Mouse (Mus musculus) embryonic facial prominence, embryonic 11.5 days (tissue): Measurements from ENCODE around the gene Stra8. TPM values are rescaled to one million over a fixed set of nuclear protein-coding genes. Genes with fewer than 3 reads are reported as not detected.

Source experiments
- ATAC-seq: fragments of 200-750 bp; cut with Nextera tagmentation; replicated peaks from 2 replicates; pipeline ENCODE4 v1.8.0; 2017; ENCODE audit warnings: low read depth; ENCODE audit not compliant: insufficient number of reproducible peaks, low FRiP score, low TSS enrichment
- DNase-seq: peaks from one replicate; pipeline ENCODE4 v3.0.0-alpha.2; 2015; ENCODE audit warnings: low spot score
- H3K27ac ChIP-seq: fragments of 300-500 bp; sonication (generic); replicated peaks from 2 replicates; pipeline ENCODE4 v1.5.1; 2014; ENCODE audit warnings: mild to moderate bottlenecking, low read depth, low read length, control low read depth
- H3K27me3 ChIP-seq: fragments of 300-500 bp; sonication (generic); 2 replicates; pipeline ENCODE4 v1.6.1; 2014; ENCODE audit warnings: mild to moderate bottlenecking, low read length, moderate library complexity, mixed read lengths; ENCODE audit not compliant: control insufficient read depth, insufficient read depth
- H3K36me3 ChIP-seq: fragments of 300-500 bp; sonication (generic); replicated peaks from 2 replicates; pipeline ENCODE4 v1.6.1; 2014; ENCODE audit warnings: low read depth, mild to moderate bottlenecking, low read length, moderate library complexity, mixed read lengths; ENCODE audit not compliant: control insufficient read depth, insufficient read depth
- H3K4me1 ChIP-seq: fragments of 300-500 bp; sonication (generic); 2 replicates; pipeline ENCODE4 v1.6.1; 2014; ENCODE audit warnings: low read length, mixed read lengths; ENCODE audit not compliant: control insufficient read depth, insufficient read depth
- H3K4me2 ChIP-seq: fragments of 300-500 bp; sonication (generic); 2 replicates; pipeline ENCODE4 v1.6.1; 2014; ENCODE audit warnings: low read depth, mild to moderate bottlenecking, control low read depth, low read length, moderate library complexity
- H3K4me3 ChIP-seq: fragments of 300-500 bp; sonication (generic); 2 replicates; pipeline ENCODE4 v1.5.1; 2014; ENCODE audit warnings: low read depth, low read length, control low read depth
- H3K9ac ChIP-seq: fragments of 300-500 bp; sonication (generic); replicated peaks from 2 replicates; pipeline ENCODE4 v1.6.1; 2014; ENCODE audit warnings: mild to moderate bottlenecking, control low read depth, low read length
- H3K9me3 ChIP-seq: fragments of 300-500 bp; sonication (generic); replicated peaks from 2 replicates; pipeline ENCODE4 v1.6.1; 2016; ENCODE audit warnings: mild to moderate bottlenecking, low read length, inconsistent platforms, mixed read lengths; ENCODE audit not compliant: control insufficient read depth
- WGBS: fragments of 180-500 bp; shearing (Covaris S2); extraction: QIAGEN DNeasy Blood & Tissue Kit; methylation state at CpG from one replicate; pipeline ENCODE4 v1.1.7; 2014; 5-methylcytosine and 5-hydroxymethylcytosine counted together
- polyA plus RNA-seq: library from polyadenylated mRNA; unstranded; fragments of >200 nt; fragmentation: Nextera tagmentation; extraction: Ambion mirVana; gene quantifications from 2 replicates; pipeline ENCODE4 v1.2.1, GENCODE M21; 2014

Stra8 gene
- polyA plus RNA-seq, 1 experiment from 2014 or later: not detected

- no peaks in the 10 kb centered on the region for H3K27me3 ChIP-seq
- 87% methylated on average over 6 of the region's 6 CpGs for WGBS
- no peaks in the 10 kb centered on the region for H3K4me1 ChIP-seq
- no peak for ATAC-seq
- H3K4me2 ChIP-seq: no peak overlapping the region
- no peak overlapping the region for H3K9ac ChIP-seq
- no peaks in the 10 kb centered on the region for H3K36me3 ChIP-seq
- no peaks in the 10 kb centered on the region for H3K9me3 ChIP-seq
- no peak overlapping the region for H3K27ac ChIP-seq
- H3K4me3 ChIP-seq: no peak overlapping the region
- no peak for DNase-seq
These were observed 46.0 kb downstream of the Stra8 start for GRCm38 (mm10) chr6:34965819-34966539.

- Histone ChIP-seq H3K9ac (no peak overlapping the region), H3K27me3 (no peaks in the 10 kb centered on the region), H3K9me3 (no peaks in the 10 kb centered on the region), H3K36me3 (no peaks in the 10 kb centered on the region), H3K4me2 (no peak overlapping the region), H3K27ac (no peak overlapping the region), H3K4me3 (no peak overlapping the region), H3K4me1 (no peaks in the 10 kb centered on the region)
- WGBS: 17% methylated on average over 3 of the region's 3 CpGs
- ATAC-seq (no peak), DNase-seq (peak; percentile 69)
These were observed 51.2 kb downstream of the Stra8 start for GRCm38 (mm10) chr6:34971181-34971580.

- 84% methylated on average over 3 of the region's 3 CpGs for WGBS
- H3K4me3 ChIP-seq: no peak overlapping the region
- H3K27me3 ChIP-seq: no peaks in the 10 kb centered on the region
- H3K9me3 ChIP-seq: no peaks in the 10 kb centered on the region
- H3K4me1 ChIP-seq: no peaks in the 10 kb centered on the region
- no peaks in the 10 kb centered on the region for H3K36me3 ChIP-seq
- no peak overlapping the region for H3K9ac ChIP-seq
- DNase-seq: no peak
- H3K4me2 ChIP-seq: no peak overlapping the region
- H3K27ac ChIP-seq: no peak overlapping the region
- no peak for ATAC-seq
These were observed 59.3 kb downstream of the Stra8 start for GRCm38 (mm10) chr6:34979291-34979690.

DNA sequence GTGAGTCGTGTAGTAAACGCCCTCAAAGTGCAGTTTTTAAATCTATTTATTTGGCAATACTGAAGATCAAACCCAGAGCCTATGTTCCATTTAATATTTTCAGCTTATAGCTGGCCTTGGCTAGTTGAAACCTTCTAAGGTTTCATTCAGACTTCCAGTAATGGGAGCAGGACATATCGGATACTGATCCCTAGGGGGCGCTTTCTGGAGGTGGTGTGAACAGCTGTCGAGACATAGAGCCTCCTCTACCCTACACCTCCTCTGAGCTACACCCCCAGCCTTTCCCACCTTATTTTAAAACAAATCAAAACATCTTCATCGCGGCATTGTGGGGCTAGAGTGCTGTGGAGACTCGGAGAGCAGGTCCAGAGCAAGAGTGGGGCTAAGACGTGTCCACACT lies 60.7 kb downstream of the Stra8 start:
- 60% methylated on average over 9 of the region's 9 CpGs for WGBS
- ATAC-seq (no peak), DNase-seq (no peak)
- Histone ChIP-seq H3K4me2 (no peak overlapping the region), H3K9me3 (no peaks in the 10 kb centered on the region), H3K9ac (no peak overlapping the region), H3K36me3 (no peaks in the 10 kb centered on the region), H3K4me3 (no peak overlapping the region), H3K4me1 (no peaks in the 10 kb centered on the region), H3K27ac (no peak overlapping the region), H3K27me3 (no peaks in the 10 kb centered on the region)

GRCm38 (mm10) chr6:34987085-34987645 lies 67.2 kb downstream of the Stra8 start:
- no peak overlapping the region for H3K4me2 ChIP-seq
- H3K27ac ChIP-seq: no peak overlapping the region
- WGBS: 89% methylated on average over 12 of the region's 12 CpGs
- H3K36me3 ChIP-seq: no peaks in the 10 kb centered on the region
- ATAC-seq: no peak
- H3K4me1 ChIP-seq: 0 out of 2 replicates have a peak, but pooled peaks cover 3% of the 10 kb centered on the region
- no peak overlapping the region for H3K9ac ChIP-seq
- H3K27me3 ChIP-seq: no peaks in the 10 kb centered on the region
- H3K4me3 ChIP-seq: no peak overlapping the region
- no peak for DNase-seq
- no peaks in the 10 kb centered on the region for H3K9me3 ChIP-seq

DNA sequence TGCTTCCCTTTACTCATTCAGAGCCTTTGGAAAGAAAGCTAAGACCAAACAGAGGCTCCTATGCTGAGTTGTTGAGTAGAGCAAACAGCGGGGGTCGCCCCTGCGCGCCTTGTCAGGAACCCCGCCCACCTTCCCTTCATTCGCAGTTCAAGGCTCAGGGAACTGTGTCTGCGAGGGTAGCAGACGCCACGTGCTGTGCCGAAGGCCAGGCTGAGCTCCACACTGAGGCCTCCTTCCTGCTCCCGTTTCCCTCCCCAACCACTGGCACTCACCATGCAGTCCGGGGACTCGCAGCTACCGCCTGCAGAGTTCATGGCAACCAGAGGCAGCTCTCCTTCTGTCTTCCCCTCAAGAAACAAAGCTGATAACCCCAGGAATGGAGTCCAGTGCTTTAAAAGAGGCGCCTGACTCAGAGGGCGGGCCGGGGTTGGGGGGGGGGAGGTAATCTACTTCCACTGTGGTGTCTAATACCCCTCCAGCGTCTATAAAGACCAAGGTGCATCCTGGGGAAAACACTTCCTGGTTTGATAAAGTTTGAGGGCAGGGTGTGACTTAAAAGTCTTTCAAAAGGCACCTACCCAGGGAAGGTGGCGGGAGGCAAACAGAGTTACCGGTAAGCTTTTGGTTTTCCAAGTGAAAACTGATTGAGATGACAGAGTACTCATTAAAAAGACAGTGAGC lies 68.3 kb downstream of the Stra8 start, which contains the start of gene Slc23a4:
Slc23a4 (minus strand) TSS at position 324 of the 681 bp plus-strand sequence.
- H3K4me1 ChIP-seq: 0 out of 2 replicates have a peak, but pooled peaks cover 3% of the 10 kb centered on the region
- ATAC-seq (no peak), DNase-seq (peak; percentile 53)
- no peaks in the 10 kb centered on the region for H3K27me3 ChIP-seq
- no peaks in the 10 kb centered on the region for H3K9me3 ChIP-seq
- no peak within 1 kb of the TSS for H3K27ac ChIP-seq
- WGBS: 8% methylated on average over 20 of the region's 20 CpGs
- no peak within 1 kb of the TSS for H3K4me2 ChIP-seq
- H3K4me3 ChIP-seq: no peak within 1 kb of the TSS
- 0 out of 2 replicates have a peak within 1 kb of the TSS, but pooled peaks have one; percentile 10 for H3K9ac ChIP-seq
- no peaks in the 10 kb centered on the region for H3K36me3 ChIP-seq
